Mouse (Mus musculus) frontal cortex, postnatal 25 days (tissue): Measurements from ENCODE around the gene Bdkrb2.

ENCODE experiments used
- DNase-seq, 2 experiments: peaks; one replicate each; pipeline ENCODE4 v3.0.0; 2022; ENCODE audit warnings: low spot score in 2 of 2

The Bdkrb2 gene

GRCm38 (mm10) chr12:105546538-105546937, 16.5 kb upstream of the Bdkrb2 start:
- no peak for DNase-seq

GRCm38 (mm10) chr12:105547151-105547550, 15.9 kb upstream of the Bdkrb2 start:
- DNase-seq: no peak

GRCm38 (mm10) chr12:105548001-105548400, 15.0 kb upstream of the Bdkrb2 start:
- DNase-seq: no peak

- DNase-seq: no peak
These were observed 14.1 kb upstream of the Bdkrb2 start for GRCm38 (mm10) chr12:105548881-105549280.

GRCm38 (mm10) chr12:105549835-105550802, 12.9 kb upstream of the Bdkrb2 start:
- DNase-seq: no peak

GRCm38 (mm10) chr12:105551551-105551989, 11.5 kb upstream of the Bdkrb2 start:
- no peak for DNase-seq

- no peak for DNase-seq
These were observed 8.8 kb upstream of the Bdkrb2 start for GRCm38 (mm10) chr12:105554151-105554772.

- DNase-seq: no peak
These were observed 7.9 kb upstream of the Bdkrb2 start for GRCm38 (mm10) chr12:105555172-105555571.

- DNase-seq: no peak
These were observed 5.6 kb upstream of the Bdkrb2 start for GRCm38 (mm10) chr12:105557250-105557925.

GRCm38 (mm10) chr12:105561007-105561534, 2.0 kb upstream of the Bdkrb2 start:
- no peak for DNase-seq

GRCm38 (mm10) chr12:105562056-105562820, 788 bp upstream of the Bdkrb2 start:
- DNase-seq: no peak

- no peak for DNase-seq
These were observed 775 bp downstream of the Bdkrb2 start for GRCm38 (mm10) chr12:105563726-105564275.

- DNase-seq: no peak
These were observed 2.2 kb downstream of the Bdkrb2 start for GRCm38 (mm10) chr12:105565221-105565620.

GRCm38 (mm10) chr12:105571867-105572266, 8.8 kb downstream of the Bdkrb2 start:
- DNase-seq: no peak

GRCm38 (mm10) chr12:105572622-105573021, 9.6 kb downstream of the Bdkrb2 start:
- DNase-seq: no peak

- no peak for DNase-seq
These were observed 11.3 kb downstream of the Bdkrb2 start for GRCm38 (mm10) chr12:105574356-105574755.

GRCm38 (mm10) chr12:105580490-105580889, 17.5 kb downstream of the Bdkrb2 start:
- DNase-seq: no peak

- no peak for DNase-seq
These were observed 19.5 kb downstream of the Bdkrb2 start for GRCm38 (mm10) chr12:105582486-105582885.

GRCm38 (mm10) chr12:105583484-105583883, 20.5 kb downstream of the Bdkrb2 start:
- no peak for DNase-seq

- peak; percentile 44 to 54 for DNase-seq
These were observed 21.8 kb downstream of the Bdkrb2 start for GRCm38 (mm10) chr12:105584851-105585250.

GRCm38 (mm10) chr12:105587526-105587925, 24.5 kb downstream of the Bdkrb2 start:
- no peak for DNase-seq
